Mouse (Mus musculus) brain, embryonic 14.5 days (tissue): ENCODE data around the gene Dnajc8.
"Not testable (repeated sequence)": the region's sequence is repeated elsewhere in the genome, so short reads cannot be mapped to it uniquely, and the experiment has no call there.

ENCODE experiments used
- CTCF ChIP-seq: fragments of 200-500 bp; IDR thresholded peaks from 2 replicates; pipeline ENCODE4 v1.5.1; 2012; ENCODE audit warnings: inconsistent platforms, mild to moderate bottlenecking, moderate library complexity, borderline replicate concordance; ENCODE audit not compliant: insufficient read depth, insufficient read length; ENCODE audit errors: extremely low read depth
- POLR2A ChIP-seq: fragments of 200-500 bp; IDR thresholded peaks from 2 replicates; pipeline ENCODE4 v1.6.1; 2012; ENCODE audit warnings: mild to moderate bottlenecking, inconsistent platforms, borderline replicate concordance; ENCODE audit not compliant: poor library complexity, insufficient read depth, insufficient read length, severe bottlenecking; ENCODE audit errors: extremely low read depth

GRCm38 (mm10) chr4:132601242-132601641 is 65.9 kb downstream of the Dnajc8 start:
- TF ChIP-seq POLR2A, CTCF: not testable (repeated sequence)
